Mouse (Mus musculus): ENCODE data around the gene Lasp1. TPM values are rescaled to one million over a fixed set of nuclear protein-coding genes. Genes with fewer than 3 reads are reported as not detected.
"Not testable (repeated sequence)": the region's sequence is repeated elsewhere in the genome, so short reads cannot be mapped to it uniquely, and the experiment has no call there.

The Lasp1 gene
- total and polyA plus RNA-seq, 3 experiments, result 31.0 to 122 (median 49.6) TPM

- ATAC-seq (ENCODE audit: extremely low read depth, insufficient number of reproducible peaks, low FRiP score, poor library complexity, severe bottlenecking) (no peak), DNase-seq (ENCODE audit: low spot score) (no peak)
- Histone ChIP-seq H3K36me3 (replicated peaks) (no peaks in the 10 kb centered on the region), H3K9me3 (replicated peaks) (no peaks in the 10 kb centered on the region), H3K27me3 (ENCODE audit: insufficient read depth, low read length) (no peaks in the 10 kb centered on the region; the same call in 1 of the 2 replicates), H3K4me3 (ENCODE audit: low read depth, low read length) (no peak overlapping the region), H3K4me1 (ENCODE audit: insufficient read depth, low read depth, low read length) (no peaks in the 10 kb centered on the region)
- TF ChIP-seq TAL1 (conservative IDR thresholded peaks at IDR 0.05; ENCODE audit: low read depth, low read length) (no peak), POLR2AphosphoS5 (IDR thresholded peaks at IDR 0.05; ENCODE audit: insufficient replicate concordance, low read depth, low read length) (no peak), GATA1 (IDR thresholded peaks at IDR 0.05; ENCODE audit: borderline replicate concordance, low read length) (no peak), CTCF (IDR thresholded peaks at IDR 0.05; ENCODE audit: low read depth, low read length) (no peak), GATA2 (IDR thresholded peaks at IDR 0.05; ENCODE audit: borderline replicate concordance, low read depth, low read length) (no peak)
Observed at GRCm38 (mm10) chr11:97862148-97862547, 63.3 kb downstream of the Lasp1 start.

GRCm38 (mm10) chr11:97865421-97865820 is 66.6 kb downstream of the Lasp1 start:
- H3K4me1 ChIP-seq (ENCODE audit: insufficient read depth, low read depth, low read length), result no peaks in the 10 kb centered on the region

GRCm38 (mm10) chr11:97866091-97866888 is 67.5 kb downstream of the Lasp1 start:
- no peaks in the 10 kb centered on the region; the same call in 1 of the 2 replicates for H3K27me3 ChIP-seq (ENCODE audit: insufficient read depth, low read length)
- H3K36me3 ChIP-seq (replicated peaks), result no peaks in the 10 kb centered on the region
- TF ChIP-seq CTCF (IDR thresholded peaks at IDR 0.05; ENCODE audit: low read depth, low read length) (no peak), GATA1 (IDR thresholded peaks at IDR 0.05; ENCODE audit: borderline replicate concordance, low read length) (no peak), TAL1 (conservative IDR thresholded peaks at IDR 0.05; ENCODE audit: low read depth, low read length) (no peak), POLR2AphosphoS5 (IDR thresholded peaks at IDR 0.05; ENCODE audit: insufficient replicate concordance, low read depth, low read length) (no peak), GATA2 (IDR thresholded peaks at IDR 0.05; ENCODE audit: borderline replicate concordance, low read depth, low read length) (no peak)
- H3K4me1 ChIP-seq (ENCODE audit: insufficient read depth, low read depth, low read length), result no peaks in the 10 kb centered on the region
- H3K9me3 ChIP-seq (replicated peaks), result no peaks in the 10 kb centered on the region
- ATAC-seq (ENCODE audit: extremely low read depth, insufficient number of reproducible peaks, low FRiP score, poor library complexity, severe bottlenecking), result no peak
- no peak for DNase-seq (ENCODE audit: low spot score)
- no peak overlapping the region for H3K4me3 ChIP-seq (ENCODE audit: low read depth, low read length)

More at GRCm38 (mm10) chr11:97865421-97865820, 66.6 kb downstream of the Lasp1 start:
- H3K4me3 ChIP-seq (ENCODE audit: low read depth, low read length), result no peak overlapping the region
- no peaks in the 10 kb centered on the region; the same call in 1 of the 2 replicates for H3K27me3 ChIP-seq (ENCODE audit: insufficient read depth, low read length)
- ATAC-seq (ENCODE audit: extremely low read depth, insufficient number of reproducible peaks, low FRiP score, poor library complexity, severe bottlenecking) (no peak), DNase-seq (ENCODE audit: low spot score) (no peak)
- H3K9me3 ChIP-seq (replicated peaks), result no peaks in the 10 kb centered on the region
- TF ChIP-seq POLR2AphosphoS5 (IDR thresholded peaks at IDR 0.05; ENCODE audit: insufficient replicate concordance, low read depth, low read length) (no peak), CTCF (IDR thresholded peaks at IDR 0.05; ENCODE audit: low read depth, low read length) (no peak), TAL1 (conservative IDR thresholded peaks at IDR 0.05; ENCODE audit: low read depth, low read length) (no peak), GATA2 (IDR thresholded peaks at IDR 0.05; ENCODE audit: borderline replicate concordance, low read depth, low read length) (no peak), GATA1 (IDR thresholded peaks at IDR 0.05; ENCODE audit: borderline replicate concordance, low read length) (no peak)
- H3K36me3 ChIP-seq (replicated peaks), result no peaks in the 10 kb centered on the region

GRCm38 (mm10) chr11:97867591-97867990 is 68.8 kb downstream of the Lasp1 start:
- ATAC-seq (ENCODE audit: extremely low read depth, insufficient number of reproducible peaks, low FRiP score, poor library complexity, severe bottlenecking) (no peak), DNase-seq (ENCODE audit: low spot score) (no peak)
- H3K9me3 ChIP-seq (replicated peaks), result no peaks in the 10 kb centered on the region
- H3K27me3 ChIP-seq (ENCODE audit: insufficient read depth, low read length), result no peaks in the 10 kb centered on the region; the same call in 1 of the 2 replicates
- H3K4me3 ChIP-seq (ENCODE audit: low read depth, low read length), result no peak overlapping the region
- no peaks in the 10 kb centered on the region for H3K36me3 ChIP-seq (replicated peaks)
- no peaks in the 10 kb centered on the region; the same call in 1 of the 2 replicates for H3K4me1 ChIP-seq (ENCODE audit: insufficient read depth, low read depth, low read length)
- TF ChIP-seq CTCF (IDR thresholded peaks at IDR 0.05; ENCODE audit: low read depth, low read length) (no peak), GATA2 (IDR thresholded peaks at IDR 0.05; ENCODE audit: borderline replicate concordance, low read depth, low read length) (no peak), GATA1 (IDR thresholded peaks at IDR 0.05; ENCODE audit: borderline replicate concordance, low read length) (no peak), TAL1 (conservative IDR thresholded peaks at IDR 0.05; ENCODE audit: low read depth, low read length) (no peak), POLR2AphosphoS5 (IDR thresholded peaks at IDR 0.05; ENCODE audit: insufficient replicate concordance, low read depth, low read length) (no peak)

- not testable (repeated sequence) for H3K4me1 ChIP-seq (ENCODE audit: insufficient read depth, low read depth, low read length); H3K36me3 ChIP-seq (replicated peaks); H3K27me3 ChIP-seq (ENCODE audit: insufficient read depth, low read length); H3K9me3 ChIP-seq (replicated peaks); ATAC-seq (ENCODE audit: extremely low read depth, insufficient number of reproducible peaks, low FRiP score, poor library complexity, severe bottlenecking); H3K4me3 ChIP-seq (ENCODE audit: low read depth, low read length); DNase-seq (ENCODE audit: low spot score)
Observed at GRCm38 (mm10) chr11:97872378-97872777, 73.6 kb downstream of the Lasp1 start.

GRCm38 (mm10) chr11:97874396-97874795 is 75.6 kb downstream of the Lasp1 start:
- no peaks in the 10 kb centered on the region for H3K27me3 ChIP-seq (ENCODE audit: insufficient read depth, low read length)
- no peak for DNase-seq (ENCODE audit: low spot score)
- no peak for ATAC-seq (ENCODE audit: extremely low read depth, insufficient number of reproducible peaks, low FRiP score, poor library complexity, severe bottlenecking)
- TF ChIP-seq GATA2 (IDR thresholded peaks at IDR 0.05; ENCODE audit: borderline replicate concordance, low read depth, low read length) (no peak), GATA1 (IDR thresholded peaks at IDR 0.05; ENCODE audit: borderline replicate concordance, low read length) (no peak)
- H3K4me1 ChIP-seq (ENCODE audit: insufficient read depth, low read depth, low read length), result no peaks in the 10 kb centered on the region; the same call in 1 of the 2 replicates
- no peaks in the 10 kb centered on the region for H3K36me3 ChIP-seq (replicated peaks)
- no peak overlapping the region for H3K4me3 ChIP-seq (ENCODE audit: low read depth, low read length)
- H3K9me3 ChIP-seq (replicated peaks), result no peaks in the 10 kb centered on the region

All from G1E (cell line).